Mouse (Mus musculus) spleen, embryonic (tissue): ENCODE measurements around the gene Agl.
"Not testable (repeated sequence)": the region's sequence is repeated elsewhere in the genome, so short reads cannot be mapped to it uniquely, and the experiment has no call there.

Source experiments
- CTCF ChIA-PET: fragments of 350-600 bp; sonication (Branson Sonifier 250); formaldehyde crosslinking; loops from one replicate; lab custom pipeline; 2022; lab: Charles Lee

Agl gene

GRCm38 (mm10) chr3:116751191-116751860 is 56.6 kb downstream of the Agl start:
- CTCF ChIA-PET, result interaction anchor here (0.6 to 1.0 kb wide), 5 partner anchors 54 to 266 kb away, joined by 3 to 4 read pairs (median 3); partner anchors contain the start of gene Sass6

GRCm38 (mm10) chr3:116748391-116749170 is 59.4 kb downstream of the Agl start:
- CTCF ChIA-PET, result interaction anchor here (0.5 to 0.6 kb wide), 2 partner anchors 12 to 426 kb away, joined by 3 read pairs; no protein-coding TSS in a partner anchor

- CTCF ChIA-PET, result not testable (repeated sequence)
Observed at GRCm38 (mm10) chr3:116747648-116748047, 60.3 kb downstream of the Agl start.

GRCm38 (mm10) chr3:116740963-116741362 is 67.0 kb downstream of the Agl start:
- CTCF ChIA-PET, result no interaction called here

- CTCF ChIA-PET, result interaction anchor here (0.5 kb wide), 1 partner anchor 35 kb away, joined by 3 read pairs; no protein-coding TSS in a partner anchor
Observed at GRCm38 (mm10) chr3:116740106-116740505, 67.9 kb downstream of the Agl start.

GRCm38 (mm10) chr3:116737326-116737731 is 70.6 kb downstream of the Agl start:
- CTCF ChIA-PET, result no interaction called here

GRCm38 (mm10) chr3:116729483-116730174 is 78.3 kb downstream of the Agl start:
- CTCF ChIA-PET, result interaction anchor here (0.5 kb wide), 1 partner anchor 218 kb away, joined by 3 read pairs; no protein-coding TSS in a partner anchor

- CTCF ChIA-PET, result interaction anchor here (0.6 kb wide), 1 partner anchor 9 kb away, joined by 5 read pairs; no protein-coding TSS in a partner anchor
Observed at GRCm38 (mm10) chr3:116726807-116727206, 81.2 kb downstream of the Agl start.

GRCm38 (mm10) chr3:116723496-116724481 is 84.2 kb downstream of the Agl start:
- CTCF ChIA-PET, result no interaction called here

- CTCF ChIA-PET, result interaction anchor here (0.6 to 0.8 kb wide), 2 partner anchors 10 to 187 kb away, joined by 6 to 14 read pairs; no protein-coding TSS in a partner anchor
Observed at GRCm38 (mm10) chr3:116722980-116723379, 85.0 kb downstream of the Agl start.

GRCm38 (mm10) chr3:116718951-116719350 is 89.0 kb downstream of the Agl start:
- CTCF ChIA-PET, result no interaction called here

GRCm38 (mm10) chr3:116713031-116713430 is 94.9 kb downstream of the Agl start:
- CTCF ChIA-PET, result interaction anchor here (0.7 kb wide), 1 partner anchor 10 kb away, joined by 6 read pairs; no protein-coding TSS in a partner anchor

- CTCF ChIA-PET, result interaction anchor here (0.7 kb wide), 1 partner anchor 29 kb away, joined by 3 read pairs; no protein-coding TSS in a partner anchor
Observed at GRCm38 (mm10) chr3:116712436-116712881, 95.5 kb downstream of the Agl start, which contains the start of gene Slc35a3. Slc35a3 (minus strand) TSS chr3:116712831.

GRCm38 (mm10) chr3:116711624-116712435 is 96.1 kb downstream of the Agl start:
- CTCF ChIA-PET, result interaction anchor here (0.7 kb wide), 1 partner anchor 29 kb away, joined by 3 read pairs; no protein-coding TSS in a partner anchor

GRCm38 (mm10) chr3:116710941-116711340 is 97.0 kb downstream of the Agl start:
- CTCF ChIA-PET, result no interaction called here

GRCm38 (mm10) chr3:116705637-116706204 is 102.2 kb downstream of the Agl start:
- CTCF ChIA-PET, result interaction anchor here (0.5 kb wide), 1 partner anchor 35 kb away, joined by 3 read pairs; no protein-coding TSS in a partner anchor

GRCm38 (mm10) chr3:116703835-116704234 is 104.1 kb downstream of the Agl start:
- CTCF ChIA-PET, result no interaction called here

- CTCF ChIA-PET, result no interaction called here
Observed at GRCm38 (mm10) chr3:116702647-116703272, 105.2 kb downstream of the Agl start.
